Mouse (Mus musculus): ENCODE results near the gene Stk38l. TPM values are rescaled to one million over a fixed set of nuclear protein-coding genes. Genes with fewer than 3 reads are reported as not detected.
"Not testable (repeated sequence)": the region's sequence is repeated elsewhere in the genome, so short reads cannot be mapped to it uniquely, and the experiment has no call there.

The Stk38l gene
- polyA plus RNA-seq, 1 experiment from 2014 or later: 21.1 TPM

DNA sequence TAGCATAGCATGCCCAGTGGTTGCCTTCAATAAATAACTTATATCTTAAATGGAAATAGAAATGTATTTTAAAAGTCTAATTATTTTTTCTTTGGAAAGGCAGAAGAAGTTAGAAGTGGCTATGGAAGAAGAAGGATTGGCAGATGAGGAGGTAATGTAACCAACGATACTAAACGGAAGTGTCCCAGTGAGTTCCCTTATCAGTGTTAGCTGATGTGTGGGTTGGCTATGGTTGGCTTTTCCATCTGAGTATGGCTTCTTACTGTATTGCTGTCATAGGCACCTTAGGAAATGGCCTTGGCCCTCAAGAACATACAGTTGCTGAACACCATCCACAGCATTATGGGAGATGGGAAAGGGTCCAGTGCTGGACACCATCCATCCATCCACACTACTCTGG, 35.2 kb downstream of the Stk38l start:
- WGBS: 97% methylated on average over 2 of the region's 2 CpGs
- Histone ChIP-seq H3K27me3 (replicated peaks; ENCODE audit: low read depth, poor library complexity, severe bottlenecking) (no peaks in the 10 kb centered on the region), H3K36me3 (replicated peaks) (peaks cover 6% of the 10 kb centered on the region; the same call in 1 of the 2 replicates), H3K4me1 (peaks cover 16% of the 10 kb centered on the region), H3K4me3 (no peak overlapping the region), H3K27ac (replicated peaks) (no peak overlapping the region), H3K9me3 (no peaks in the 10 kb centered on the region)
- DNase-seq (ENCODE audit: low spot score): no peak

DNA sequence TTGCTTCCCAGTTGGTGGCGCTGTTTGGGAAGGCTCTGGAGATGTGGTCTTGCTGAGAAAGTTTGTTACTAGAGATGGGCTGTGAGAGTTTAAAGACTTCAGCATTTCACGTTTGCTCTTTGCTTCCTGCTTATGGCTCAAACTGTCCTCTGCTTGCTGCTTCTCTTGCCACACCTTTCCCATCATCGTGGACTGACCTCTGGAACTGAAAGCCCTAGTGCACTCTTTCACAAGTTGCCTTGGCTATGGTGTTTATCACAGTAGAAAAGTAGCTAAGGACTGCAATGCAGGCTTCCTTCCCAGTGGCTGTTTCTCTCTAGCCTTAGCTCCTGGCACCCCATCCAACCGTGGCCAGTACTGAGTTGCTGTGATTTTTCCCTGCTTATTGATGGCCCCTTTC, 35.9 kb downstream of the Stk38l start:
- H3K27me3 ChIP-seq (replicated peaks; ENCODE audit: low read depth, poor library complexity, severe bottlenecking): no peaks in the 10 kb centered on the region
- no peak overlapping the region for H3K4me3 ChIP-seq
- H3K36me3 ChIP-seq (replicated peaks): peaks cover 6% of the 10 kb centered on the region; the same call in 1 of the 2 replicates
- no peak overlapping the region for H3K27ac ChIP-seq (replicated peaks)
- WGBS: 69% methylated on average over 4 of the region's 4 CpGs
- no peak for DNase-seq (ENCODE audit: low spot score)
- no peaks in the 10 kb centered on the region for H3K9me3 ChIP-seq
- peaks cover 16% of the 10 kb centered on the region for H3K4me1 ChIP-seq

DNA sequence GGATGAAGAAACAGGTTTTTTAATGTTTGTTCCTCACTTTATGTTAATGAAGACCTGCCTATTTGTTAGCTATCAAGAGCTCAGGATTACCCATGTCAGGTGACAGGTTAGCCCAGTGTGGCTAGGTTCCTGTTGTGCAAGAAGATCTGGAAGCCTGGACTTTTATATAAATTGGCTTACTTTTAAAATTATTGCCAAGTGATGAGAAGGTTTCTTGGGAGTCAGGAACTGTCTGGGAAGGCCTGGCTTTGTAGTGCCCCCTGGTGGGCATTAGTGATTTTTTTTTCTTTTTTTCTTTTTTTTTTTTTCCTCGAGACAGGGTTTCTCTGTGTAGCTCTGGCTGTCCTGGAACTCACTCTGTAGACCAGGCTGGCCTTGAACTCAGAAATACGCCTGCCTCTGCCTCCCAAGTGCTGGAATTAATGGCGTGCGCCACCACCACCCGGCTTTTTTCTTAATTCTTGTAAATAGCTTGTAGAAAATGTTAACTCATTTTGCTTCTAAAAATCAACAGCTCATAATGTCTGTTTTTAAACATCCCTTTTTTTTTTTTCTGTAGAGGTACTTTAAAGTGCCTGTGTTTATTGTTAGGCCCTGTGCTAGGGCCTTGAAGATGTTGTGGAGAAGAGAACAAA, 37.6 kb downstream of the Stk38l start:
- 60% methylated on average over 5 of the region's 5 CpGs for WGBS
- H3K27me3 ChIP-seq (replicated peaks; ENCODE audit: low read depth, poor library complexity, severe bottlenecking): no peaks in the 10 kb centered on the region
- no peak overlapping the region for H3K4me3 ChIP-seq
- H3K4me1 ChIP-seq: peaks cover 2% of the 10 kb centered on the region
- H3K27ac ChIP-seq (replicated peaks): no peak overlapping the region
- H3K36me3 ChIP-seq (replicated peaks): peaks cover 11% of the 10 kb centered on the region
- no peaks in the 10 kb centered on the region for H3K9me3 ChIP-seq
- no peak for DNase-seq (ENCODE audit: low spot score)

DNA sequence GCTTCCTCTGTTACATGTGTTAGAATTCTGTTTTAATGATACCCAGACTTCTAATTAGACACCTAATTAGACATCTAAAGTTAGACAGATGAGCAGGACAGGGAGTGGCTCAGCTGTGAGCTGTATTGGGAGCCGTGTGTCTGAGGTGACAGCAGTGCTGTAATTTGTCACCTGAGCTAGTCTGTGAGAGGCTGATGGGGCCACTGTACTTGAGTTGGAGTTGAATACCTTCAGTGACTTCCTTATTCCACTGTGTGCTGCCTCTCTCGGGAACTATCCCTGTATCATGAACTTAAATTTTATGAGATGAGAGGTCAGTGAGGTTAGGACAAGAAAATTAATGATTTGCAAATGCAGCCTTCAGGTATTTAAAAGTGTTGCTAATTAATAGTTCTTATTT, 39.8 kb downstream of the Stk38l start:
- Histone ChIP-seq H3K4me1 (no peaks in the 10 kb centered on the region), H3K9me3 (no peaks in the 10 kb centered on the region), H3K27ac (replicated peaks) (no peak overlapping the region), H3K36me3 (replicated peaks) (peaks cover 31% of the 10 kb centered on the region), H3K4me3 (no peak overlapping the region), H3K27me3 (replicated peaks; ENCODE audit: low read depth, poor library complexity, severe bottlenecking) (no peaks in the 10 kb centered on the region)
- 63% methylated on average over 2 of the region's 2 CpGs for WGBS
- DNase-seq (ENCODE audit: low spot score): no peak

DNA sequence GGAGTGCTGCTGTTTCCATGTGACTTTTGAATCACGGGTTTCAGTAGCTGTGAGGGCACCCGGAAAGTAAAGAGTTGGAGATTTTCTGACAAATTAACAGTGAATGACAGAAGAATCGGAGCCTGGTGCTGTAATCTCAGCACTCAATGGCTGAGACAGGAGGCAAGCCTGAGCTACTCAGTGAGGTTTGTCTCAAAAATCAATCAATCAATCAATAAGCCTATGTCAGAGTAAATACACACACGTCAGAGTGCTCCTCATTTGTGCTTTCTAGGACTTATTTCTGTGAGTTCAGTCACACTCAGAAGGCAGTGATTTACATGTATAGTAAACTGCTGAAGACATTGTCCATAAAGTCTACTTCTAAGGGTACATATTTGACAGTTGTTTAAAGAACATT, 40.5 kb downstream of the Stk38l start:
- Histone ChIP-seq H3K4me3 (no peak overlapping the region), H3K36me3 (replicated peaks) (peaks cover 34% of the 10 kb centered on the region), H3K27me3 (replicated peaks; ENCODE audit: low read depth, poor library complexity, severe bottlenecking) (no peaks in the 10 kb centered on the region), H3K9me3 (no peaks in the 10 kb centered on the region), H3K27ac (replicated peaks) (no peak overlapping the region), H3K4me1 (0 out of 2 replicates have a peak, but pooled peaks cover 2% of the 10 kb centered on the region)
- DNase-seq (ENCODE audit: low spot score): no peak
- 89% methylated on average over 4 of the region's 4 CpGs for WGBS

DNA sequence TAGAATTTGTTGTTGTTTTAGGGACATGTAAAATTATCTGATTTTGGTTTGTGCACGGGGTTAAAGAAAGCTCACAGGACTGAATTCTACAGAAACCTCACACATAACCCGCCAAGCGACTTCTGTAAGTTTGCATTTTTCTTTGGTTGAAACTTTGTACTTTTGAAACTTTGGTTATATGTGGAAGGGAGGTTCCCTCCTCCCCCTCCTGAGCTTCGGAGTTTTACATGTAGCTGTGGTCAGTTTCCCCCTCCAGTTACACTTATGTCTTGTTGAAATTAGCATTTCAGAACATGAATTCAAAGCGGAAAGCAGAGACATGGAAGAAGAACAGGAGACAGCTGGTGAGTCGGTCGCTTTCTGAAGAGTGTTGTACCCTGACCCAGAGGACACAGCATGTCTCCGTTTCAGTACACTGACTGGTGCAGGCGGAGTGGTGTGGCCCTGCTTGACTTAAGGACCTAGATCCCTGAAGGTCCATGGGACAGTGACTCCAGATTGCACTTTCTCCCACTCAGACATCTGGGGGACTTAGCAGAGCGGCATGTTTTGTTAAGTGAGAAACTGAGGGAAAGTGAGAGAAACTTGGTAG, 44.1 kb downstream of the Stk38l start:
- WGBS: 93% methylated on average over 10 of the region's 10 CpGs
- no peak for DNase-seq (ENCODE audit: low spot score)

DNA sequence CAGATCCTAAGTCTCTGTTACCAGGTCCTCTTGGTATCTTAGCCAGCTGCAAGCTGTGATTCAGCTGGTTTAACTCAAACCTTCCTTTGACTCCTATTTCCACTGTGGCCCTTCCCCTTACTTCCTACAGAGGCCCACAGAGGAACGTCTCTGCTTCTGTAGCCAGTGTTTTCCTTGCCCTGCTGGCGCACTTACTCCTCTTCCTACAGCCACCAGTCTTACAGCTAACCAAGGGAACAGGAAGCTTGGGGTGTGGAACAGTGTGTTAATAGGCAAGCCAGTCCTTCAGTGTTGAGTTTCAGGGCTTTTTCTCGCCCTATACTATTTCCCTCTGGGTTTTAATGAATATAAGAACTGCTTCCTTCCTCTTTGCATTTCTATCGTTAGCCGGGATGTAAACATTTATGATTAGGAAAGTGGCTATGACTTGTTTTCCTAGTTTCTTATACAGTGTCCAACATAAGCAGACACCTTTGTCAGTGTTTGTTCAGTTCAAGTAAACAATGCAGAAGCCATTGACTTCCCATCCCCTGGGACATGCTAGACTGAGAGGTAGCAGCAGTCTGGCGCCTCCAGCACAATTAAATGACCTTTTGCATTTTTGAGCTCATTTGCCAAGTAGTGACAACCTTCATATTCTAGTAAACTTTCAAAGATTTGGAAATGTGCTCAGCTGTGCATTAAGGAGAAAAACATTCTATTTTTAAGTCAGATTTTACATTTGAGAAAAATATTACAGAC, 45.4 kb downstream of the Stk38l start:
- no peak for DNase-seq (ENCODE audit: low spot score)
- 71% methylated on average over 6 of the region's 6 CpGs for WGBS

More for the DNA sequence above, 44.1 kb downstream of the Stk38l start:
- Histone ChIP-seq H3K4me3 (no peak overlapping the region), H3K27me3 (replicated peaks; ENCODE audit: low read depth, poor library complexity, severe bottlenecking) (no peaks in the 10 kb centered on the region), H3K36me3 (replicated peaks) (peaks cover 56% of the 10 kb centered on the region), H3K27ac (replicated peaks) (no peak overlapping the region), H3K4me1 (0 out of 2 replicates have a peak, but pooled peaks cover 2% of the 10 kb centered on the region), H3K9me3 (no peaks in the 10 kb centered on the region)

DNA sequence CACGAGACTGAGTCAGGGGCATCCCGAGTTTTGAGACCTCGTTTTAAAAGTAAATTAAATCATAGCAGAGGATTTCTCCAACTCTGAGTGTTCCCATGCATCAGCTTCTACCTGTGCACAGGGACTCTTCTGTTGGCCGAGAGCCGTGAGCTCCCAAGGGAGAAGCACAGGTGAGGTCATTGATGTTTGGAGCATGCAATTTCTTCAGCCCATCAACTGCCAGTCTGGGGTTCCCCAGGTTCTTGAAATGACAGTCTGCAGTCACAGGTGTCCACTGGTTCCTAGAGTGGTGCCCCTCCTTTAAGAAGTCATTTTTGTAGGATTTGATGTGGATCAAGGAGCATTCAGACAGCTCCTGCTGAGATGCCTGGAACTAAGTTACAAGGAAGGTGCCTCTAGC, 46.0 kb downstream of the Stk38l start:
- no peak overlapping the region for H3K27ac ChIP-seq (replicated peaks)
- no peak overlapping the region for H3K4me3 ChIP-seq
- H3K36me3 ChIP-seq (replicated peaks): peaks cover 73% of the 10 kb centered on the region
- 0 out of 2 replicates have a peak, but pooled peaks cover 2% of the 10 kb centered on the region for H3K4me1 ChIP-seq
- H3K9me3 ChIP-seq: no peaks in the 10 kb centered on the region
- WGBS: 90% methylated on average over 5 of the region's 5 CpGs
- no peaks in the 10 kb centered on the region for H3K27me3 ChIP-seq (replicated peaks; ENCODE audit: low read depth, poor library complexity, severe bottlenecking)
- no peak for DNase-seq (ENCODE audit: low spot score)

More for the DNA sequence above, 45.4 kb downstream of the Stk38l start:
- Histone ChIP-seq H3K4me3 (no peak overlapping the region), H3K27me3 (replicated peaks; ENCODE audit: low read depth, poor library complexity, severe bottlenecking) (no peaks in the 10 kb centered on the region), H3K36me3 (replicated peaks) (peaks cover 68% of the 10 kb centered on the region), H3K4me1 (0 out of 2 replicates have a peak, but pooled peaks cover 2% of the 10 kb centered on the region), H3K9me3 (no peaks in the 10 kb centered on the region), H3K27ac (replicated peaks) (no peak overlapping the region)

DNA sequence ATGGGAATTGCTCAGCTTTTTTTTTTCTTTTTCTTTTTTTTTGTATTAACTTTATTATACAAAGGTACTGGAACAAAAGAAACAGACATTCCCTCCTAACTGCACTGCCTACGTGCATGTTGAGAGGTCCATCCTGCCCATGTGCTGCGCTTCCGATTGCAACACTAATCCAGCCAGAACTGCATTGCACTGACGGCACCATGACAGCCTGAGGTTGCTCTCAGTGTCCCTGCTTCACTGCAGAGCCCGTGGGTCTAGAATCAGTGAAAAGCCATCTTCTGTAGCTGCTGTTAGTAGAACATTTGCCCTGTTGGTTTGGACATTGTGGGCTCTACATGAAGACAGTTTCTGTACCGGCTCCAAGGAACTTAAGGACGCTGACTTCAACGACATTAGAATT, 51.1 kb downstream of the Stk38l start:
- not testable (repeated sequence) for DNase-seq (ENCODE audit: low spot score); H3K4me3 ChIP-seq; H3K4me1 ChIP-seq; H3K9me3 ChIP-seq; H3K27me3 ChIP-seq (replicated peaks; ENCODE audit: low read depth, poor library complexity, severe bottlenecking); H3K27ac ChIP-seq (replicated peaks)
- H3K36me3 ChIP-seq (replicated peaks): peaks cover 42% of the 10 kb centered on the region
- WGBS: 83% methylated on average over 8 of the region's 8 CpGs

DNA sequence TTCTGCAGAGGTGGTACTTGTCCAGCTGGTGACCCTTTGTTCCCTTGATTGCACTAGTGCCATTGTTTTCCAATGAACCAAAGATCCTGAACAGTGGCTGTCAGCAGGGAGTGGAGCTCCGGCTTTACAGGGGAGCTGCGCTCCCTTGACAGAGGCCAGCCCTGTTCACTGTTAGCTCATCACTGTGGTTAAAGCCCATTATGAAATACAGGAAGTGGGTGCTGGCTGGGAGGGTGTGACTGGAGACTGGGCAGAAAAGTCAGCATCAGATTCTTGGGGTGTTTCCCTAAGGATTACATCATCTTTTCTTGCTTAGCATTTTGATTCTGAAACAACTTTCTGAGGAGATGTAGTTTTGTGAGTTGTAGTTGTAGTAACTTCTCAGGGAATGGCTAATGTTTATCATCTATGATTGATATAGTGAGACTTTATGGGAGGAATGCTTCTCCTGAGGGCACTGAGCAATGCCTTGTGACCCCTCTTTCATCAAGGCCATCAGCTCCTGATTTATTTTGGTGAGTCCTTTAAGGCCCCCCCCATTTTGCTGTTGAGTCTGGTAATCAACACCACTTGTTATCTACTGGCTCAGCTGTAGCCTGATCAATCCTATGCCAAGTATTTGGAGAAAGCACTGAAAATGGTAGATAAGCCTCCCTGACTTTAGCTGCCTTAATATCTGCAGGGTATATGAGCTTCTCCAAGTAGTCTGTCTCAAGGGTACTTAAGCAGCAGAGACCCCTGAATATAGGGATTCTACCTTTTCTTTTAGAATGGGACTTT, 52.0 kb downstream of the Stk38l start:
- DNase-seq (ENCODE audit: low spot score): no peak
- Histone ChIP-seq H3K9me3 (no peaks in the 10 kb centered on the region), H3K36me3 (replicated peaks) (peaks cover 35% of the 10 kb centered on the region), H3K27ac (replicated peaks) (no peak overlapping the region), H3K27me3 (replicated peaks; ENCODE audit: low read depth, poor library complexity, severe bottlenecking) (no peaks in the 10 kb centered on the region), H3K4me3 (no peak overlapping the region), H3K4me1 (no peaks in the 10 kb centered on the region)
- 41% methylated on average over 2 of the region's 2 CpGs for WGBS

DNA sequence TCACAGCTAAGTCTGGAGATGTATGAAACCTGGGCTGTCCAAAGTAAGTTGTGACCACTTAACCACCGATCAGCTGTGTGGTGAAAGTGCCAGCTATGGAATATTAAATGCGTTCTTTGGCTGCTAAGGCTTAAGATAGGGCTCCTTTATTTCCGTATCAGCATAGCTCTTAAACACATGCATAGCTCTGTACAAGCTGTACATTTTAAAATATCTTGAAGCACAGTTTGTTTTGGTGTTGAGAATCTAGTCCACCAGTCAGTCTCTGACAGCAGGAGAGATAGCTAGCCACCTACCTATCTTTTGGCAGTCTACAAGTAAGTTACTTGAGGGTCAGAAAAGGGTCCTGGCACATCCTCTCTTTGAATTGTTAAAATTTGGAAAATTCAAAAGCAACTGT, 53.3 kb downstream of the Stk38l start:
- Histone ChIP-seq H3K36me3 (replicated peaks) (peaks cover 28% of the 10 kb centered on the region), H3K4me3 (no peak overlapping the region), H3K9me3 (no peaks in the 10 kb centered on the region), H3K4me1 (no peaks in the 10 kb centered on the region), H3K27me3 (replicated peaks; ENCODE audit: low read depth, poor library complexity, severe bottlenecking) (no peaks in the 10 kb centered on the region), H3K27ac (replicated peaks) (no peak overlapping the region)
- 94% methylated on average over 3 of the region's 3 CpGs for WGBS
- no peak for DNase-seq (ENCODE audit: low spot score)

DNA sequence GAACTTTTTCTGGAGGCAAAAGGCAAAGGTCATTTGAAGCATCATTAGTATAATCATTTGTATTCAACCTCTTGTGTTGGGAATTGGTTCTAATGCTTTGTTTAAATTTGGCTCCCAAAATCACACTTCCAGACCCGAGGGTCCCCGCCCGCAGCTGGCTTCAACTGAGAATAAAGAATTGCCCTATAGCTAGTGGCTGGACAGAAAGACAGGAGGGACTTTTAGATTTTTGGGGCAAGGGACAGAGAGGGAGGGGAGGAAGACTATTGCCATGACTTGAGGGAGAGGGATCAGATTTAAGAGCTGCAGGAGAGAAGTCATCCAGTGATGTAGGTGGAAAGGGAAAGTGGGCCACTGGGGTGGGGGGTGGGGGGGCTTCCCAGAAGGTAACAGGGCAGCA, 56.8 kb downstream of the Stk38l start:
- peaks cover 3% of the 10 kb centered on the region; the same call in 1 of the 2 replicates for H3K9me3 ChIP-seq
- peaks cover under 1% of the 10 kb centered on the region; the same call in 1 of the 2 replicates for H3K36me3 ChIP-seq (replicated peaks)
- H3K27me3 ChIP-seq (replicated peaks; ENCODE audit: low read depth, poor library complexity, severe bottlenecking): no peaks in the 10 kb centered on the region
- H3K4me3 ChIP-seq: no peak overlapping the region
- 84% methylated on average over 3 of the region's 3 CpGs for WGBS
- no peak overlapping the region for H3K27ac ChIP-seq (replicated peaks)
- no peaks in the 10 kb centered on the region for H3K4me1 ChIP-seq
- no peak for DNase-seq (ENCODE audit: low spot score)
